Mouse (Mus musculus) erythroblast, embryonic 14.5 days (primary cell): ENCODE measurements around the gene Chd2.

Experiments used
- GATA1 ChIP-seq: IDR thresholded peaks from 2 replicates; pipeline ENCODE4 v1.6.1; 2012; ENCODE audit warnings: low read length, inconsistent platforms, mixed read lengths
- TAL1 ChIP-seq: IDR thresholded peaks from 3 replicates; pipeline ENCODE4 v1.6.1; 2012; ENCODE audit warnings: low read length, inconsistent platforms, mixed read lengths

DNA sequence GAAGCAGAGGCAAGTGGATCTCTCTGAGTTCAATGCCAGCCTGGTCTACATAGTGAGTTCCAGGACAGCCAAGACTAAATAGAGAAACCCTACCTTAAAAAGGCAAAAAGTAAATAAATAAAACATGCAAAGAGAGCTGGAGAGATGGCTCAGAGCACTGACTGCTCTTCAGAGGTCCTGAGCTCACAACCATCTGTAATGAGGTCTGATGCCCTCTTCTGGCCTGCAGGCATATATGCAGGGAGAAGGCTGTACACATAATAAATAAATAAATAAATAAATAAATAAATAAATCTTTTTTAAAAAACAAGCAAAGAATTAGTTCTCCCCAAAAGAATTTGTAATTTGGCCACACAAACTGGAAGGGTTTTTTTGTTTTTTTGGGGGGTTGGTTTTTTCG lies 34.8 kb downstream of the Chd2 start:
- no peak for TF ChIP-seq GATA1
- TF ChIP-seq TAL1, result no peak
